Mouse (Mus musculus): ENCODE results near the gene Exoc7.

GRCm38 (mm10) chr11:116255090-116255981, 51.7 kb downstream of the Exoc7 start:
- TF ChIP-seq POLR2A (IDR thresholded peaks at IDR 0.05; ENCODE audit: insufficient read depth, low read depth, low read length), result no peak
- no peak for TF ChIP-seq CTCF (IDR thresholded peaks at IDR 0.05; ENCODE audit: insufficient read depth, low read depth, low read length)

Data from olfactory bulb, adult 2 months (tissue).